Mouse (Mus musculus): Measurements from ENCODE around the gene Ache. TPM values are rescaled to one million over a fixed set of nuclear protein-coding genes. Genes with fewer than 3 reads are reported as not detected.

Ache gene
- polyA plus RNA-seq, 1 experiment from 2014 or later: 3.0 TPM

DNA sequence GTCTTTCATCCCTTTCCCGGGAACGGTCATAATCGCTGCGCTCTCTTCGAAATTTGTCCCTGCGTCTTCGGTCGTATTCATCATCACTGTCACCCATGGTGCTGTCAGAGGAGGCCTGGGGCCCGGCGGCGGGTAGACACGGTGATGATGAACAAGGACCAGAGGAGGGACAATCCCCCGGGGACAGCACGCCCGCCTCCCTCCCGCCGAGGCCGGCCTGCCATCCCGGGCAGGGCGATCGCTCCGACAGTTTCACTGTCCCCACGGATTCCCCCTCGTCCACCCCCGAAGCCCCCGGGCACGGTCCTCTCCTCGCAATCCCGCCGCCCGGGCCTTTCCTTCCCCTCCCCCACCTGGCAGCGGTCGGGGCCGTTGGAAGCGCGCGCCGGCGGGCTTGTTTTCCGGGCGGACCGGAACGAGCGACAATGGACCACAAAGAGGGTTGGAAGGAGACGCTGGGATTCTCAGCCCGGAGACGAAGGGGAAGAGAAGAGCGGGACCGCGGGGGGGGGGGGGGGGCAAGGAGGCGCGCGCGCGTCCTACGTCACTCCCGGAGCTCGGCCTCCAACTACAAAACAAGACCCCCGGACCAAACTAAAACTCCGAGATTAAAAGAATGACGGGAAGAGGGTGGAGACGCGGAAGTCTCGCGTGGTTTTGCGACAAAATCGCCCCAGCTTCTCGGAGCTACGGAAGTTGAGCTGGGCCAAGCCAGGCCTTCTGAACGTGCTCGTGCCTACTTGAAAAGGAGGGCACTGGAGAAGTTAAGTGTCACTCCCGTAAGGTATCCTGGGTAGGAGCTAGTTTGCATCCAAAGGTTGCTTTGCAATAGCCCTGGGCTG, 20.0 kb downstream of the Ache start, which contains the start of gene Srrt:
TSS of gene Srrt (minus strand) at position 604 of the 842 bp plus-strand sequence.
- peak; percentile 88 for ATAC-seq (ENCODE audit: low FRiP score, low TSS enrichment)
- peaks cover 54% of the 10 kb centered on the region for H3K36me3 ChIP-seq (ENCODE audit: insufficient read depth, low read length)
- WGBS: under 1% methylated on average over 61 of the region's 72 CpGs
- peak within 1 kb of the TSS; percentile 94 for H3K4me3 ChIP-seq (ENCODE audit: low read length)
- peak within 1 kb of the TSS; percentile 97 for H3K27ac ChIP-seq (ENCODE audit: low read length)
- H3K4me1 ChIP-seq (ENCODE audit: insufficient read depth, low read length): peaks cover 35% of the 10 kb centered on the region
- peak within 1 kb of the TSS; percentile 67 for H3K4me2 ChIP-seq (replicated peaks; ENCODE audit: low read depth, low read length)
- no peaks in the 10 kb centered on the region for H3K9me3 ChIP-seq (ENCODE audit: low read length)
- H3K27me3 ChIP-seq (ENCODE audit: insufficient read depth, low read length): no peaks in the 10 kb centered on the region
- H3K9ac ChIP-seq (replicated peaks; ENCODE audit: low read length): peak within 1 kb of the TSS; percentile 99

DNA sequence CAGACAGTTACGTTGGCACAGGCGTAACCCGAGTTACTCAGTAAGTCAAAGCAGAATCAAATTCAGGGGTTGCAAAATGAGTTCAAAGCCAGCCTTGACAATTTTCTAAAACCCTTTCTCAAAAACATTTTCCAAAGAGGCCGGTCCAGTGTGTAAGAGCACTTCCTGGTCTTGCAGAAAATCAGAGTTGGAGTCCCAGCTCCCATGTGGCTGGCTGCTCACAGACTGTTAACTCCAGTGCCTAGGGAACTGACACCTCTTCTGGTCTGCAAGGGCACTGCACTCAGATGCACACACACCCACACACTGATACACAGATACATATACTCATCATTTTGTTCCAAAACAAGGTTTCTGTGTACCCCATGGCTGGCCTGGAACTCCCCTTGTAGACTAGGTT, 21.0 kb downstream of the Ache start:
- Histone ChIP-seq H3K27me3 (ENCODE audit: insufficient read depth, low read length) (no peaks in the 10 kb centered on the region), H3K27ac (ENCODE audit: low read length) (peak overlapping the region; percentile 97), H3K9me3 (ENCODE audit: low read length) (no peaks in the 10 kb centered on the region), H3K4me1 (ENCODE audit: insufficient read depth, low read length) (peaks cover 44% of the 10 kb centered on the region), H3K9ac (replicated peaks; ENCODE audit: low read length) (peak overlapping the region; percentile 99), H3K4me3 (ENCODE audit: low read length) (peak overlapping the region; percentile 94), H3K36me3 (ENCODE audit: insufficient read depth, low read length) (peaks cover 44% of the 10 kb centered on the region), H3K4me2 (replicated peaks; ENCODE audit: low read depth, low read length) (peak overlapping the region; percentile 51)
- ATAC-seq (ENCODE audit: low FRiP score, low TSS enrichment): no peak
- WGBS: 95% methylated on average over 4 of the region's 4 CpGs

DNA sequence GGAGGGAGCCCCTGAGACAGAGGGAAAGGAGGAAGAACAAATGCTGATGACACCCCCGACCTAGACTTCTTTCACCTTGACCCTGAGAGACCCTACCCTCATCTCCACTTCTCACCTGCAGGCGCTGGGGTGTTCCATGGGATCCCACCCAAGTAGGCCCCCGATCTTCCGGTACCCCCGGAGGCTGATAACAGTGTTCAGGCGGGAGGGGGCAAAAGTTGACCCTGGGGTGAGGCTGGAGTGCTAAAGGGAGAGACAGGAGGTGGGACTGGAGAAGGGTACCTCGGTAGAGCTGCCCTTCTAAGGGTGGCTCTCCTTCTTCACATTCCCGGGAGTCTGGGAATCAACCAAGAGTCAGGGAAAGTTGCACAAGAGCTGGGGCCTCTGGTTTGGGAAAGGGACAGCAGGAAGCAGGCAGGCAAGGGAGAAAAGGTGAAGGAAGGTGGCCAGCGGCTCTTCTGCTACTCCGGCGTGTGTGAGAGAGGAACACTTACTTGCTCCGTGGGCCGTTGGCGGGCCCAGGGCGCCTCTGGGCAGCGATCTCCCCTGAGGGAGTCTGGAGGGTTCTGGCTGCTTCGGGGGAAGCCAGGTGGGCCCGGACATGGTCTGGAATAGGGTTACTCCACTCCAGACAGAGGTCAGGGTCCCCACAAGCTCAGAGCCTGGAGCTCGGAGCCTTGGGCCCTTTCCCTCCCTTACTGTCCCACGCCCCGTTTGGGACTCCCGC, 26.3 kb downstream of the Ache start:
- ATAC-seq (ENCODE audit: low FRiP score, low TSS enrichment): peak; percentile 67
- Histone ChIP-seq H3K9me3 (ENCODE audit: low read length) (no peaks in the 10 kb centered on the region), H3K36me3 (ENCODE audit: insufficient read depth, low read length) (peaks cover 32% of the 10 kb centered on the region), H3K4me2 (replicated peaks; ENCODE audit: low read depth, low read length) (peak overlapping the region; percentile 91), H3K9ac (replicated peaks; ENCODE audit: low read length) (peak overlapping the region; percentile 95), H3K4me1 (ENCODE audit: insufficient read depth, low read length) (peaks cover 29% of the 10 kb centered on the region), H3K27ac (ENCODE audit: low read length) (peak overlapping the region; percentile 89), H3K27me3 (ENCODE audit: insufficient read depth, low read length) (no peaks in the 10 kb centered on the region), H3K4me3 (ENCODE audit: low read length) (peak overlapping the region; percentile 80)
- 1% methylated on average over 22 of the region's 22 CpGs for WGBS

- WGBS: 17% methylated on average over 30 of the region's 30 CpGs
- H3K36me3 ChIP-seq (ENCODE audit: insufficient read depth, low read length): peaks cover 24% of the 10 kb centered on the region
- no peaks in the 10 kb centered on the region for H3K27me3 ChIP-seq (ENCODE audit: insufficient read depth, low read length)
- H3K4me2 ChIP-seq (replicated peaks; ENCODE audit: low read depth, low read length): peak within 1 kb of the TSS; percentile 91
- peak within 1 kb of the TSS; percentile 89 for H3K27ac ChIP-seq (ENCODE audit: low read length)
- H3K4me3 ChIP-seq (ENCODE audit: low read length): peak within 1 kb of the TSS; percentile 80
- H3K9me3 ChIP-seq (ENCODE audit: low read length): no peaks in the 10 kb centered on the region
- H3K9ac ChIP-seq (replicated peaks; ENCODE audit: low read length): peak within 1 kb of the TSS; percentile 95
- H3K4me1 ChIP-seq (ENCODE audit: insufficient read depth, low read length): peaks cover 29% of the 10 kb centered on the region
- ATAC-seq (ENCODE audit: low FRiP score, low TSS enrichment): peak; percentile 94
These were observed 27.1 kb downstream of the Ache start, which contains the start of gene Trip6 for GRCm38 (mm10) chr5:137314193-137315083. Trip6 (minus strand) TSS chr5:137314404.

DNA sequence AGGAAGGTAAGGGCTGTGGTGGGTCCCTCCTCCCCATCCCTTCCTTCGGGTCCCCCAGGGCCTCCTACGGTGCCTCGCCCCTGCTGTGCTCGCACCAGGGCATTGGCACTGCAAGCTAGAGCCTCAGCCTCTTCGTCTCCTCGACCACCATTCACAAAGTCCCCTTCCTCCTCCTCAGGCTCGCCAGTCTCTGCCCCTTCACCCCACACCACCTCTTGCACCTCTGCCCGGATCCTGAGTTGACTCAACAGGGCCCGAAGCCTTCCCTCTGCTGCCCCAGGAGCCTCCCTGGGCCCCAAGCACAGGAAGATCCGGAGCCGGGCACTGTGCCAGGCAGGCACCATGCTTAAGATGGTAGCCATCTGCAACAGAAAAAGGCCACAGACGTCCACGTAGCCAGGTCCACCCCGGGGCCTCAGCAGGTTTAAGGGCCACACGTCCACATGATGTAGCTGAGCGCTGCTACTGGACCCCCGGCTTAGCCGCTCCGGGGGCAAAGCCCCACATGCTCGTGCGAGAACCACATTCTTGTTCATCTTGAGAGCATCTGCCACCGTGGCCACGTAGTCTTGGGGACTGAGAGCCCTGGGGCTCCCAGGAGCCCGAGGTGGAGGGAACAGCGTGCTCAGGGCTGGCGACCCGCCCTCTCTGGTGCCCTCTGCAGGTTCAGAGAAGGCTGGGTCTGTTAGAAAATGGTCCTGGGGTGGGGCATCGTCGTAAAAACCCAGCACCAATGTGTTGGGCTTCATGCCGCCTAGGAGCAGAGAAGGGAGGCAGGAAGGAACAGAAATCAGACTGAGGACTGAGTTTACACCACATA, 28.0 kb downstream of the Ache start:
- no peak for ATAC-seq (ENCODE audit: low FRiP score, low TSS enrichment)
- peak overlapping the region; percentile 91; the same call in 1 of the 2 replicates for H3K4me2 ChIP-seq (replicated peaks; ENCODE audit: low read depth, low read length)
- no peaks in the 10 kb centered on the region for H3K9me3 ChIP-seq (ENCODE audit: low read length)
- H3K4me1 ChIP-seq (ENCODE audit: insufficient read depth, low read length): peaks cover 29% of the 10 kb centered on the region
- 43% methylated on average over 30 of the region's 30 CpGs for WGBS
- H3K4me3 ChIP-seq (ENCODE audit: low read length): no peak overlapping the region
- peaks cover 21% of the 10 kb centered on the region for H3K36me3 ChIP-seq (ENCODE audit: insufficient read depth, low read length)
- peak overlapping the region; percentile 95 for H3K9ac ChIP-seq (replicated peaks; ENCODE audit: low read length)
- H3K27me3 ChIP-seq (ENCODE audit: insufficient read depth, low read length): no peaks in the 10 kb centered on the region
- H3K27ac ChIP-seq (ENCODE audit: low read length): peak overlapping the region; percentile 89

DNA sequence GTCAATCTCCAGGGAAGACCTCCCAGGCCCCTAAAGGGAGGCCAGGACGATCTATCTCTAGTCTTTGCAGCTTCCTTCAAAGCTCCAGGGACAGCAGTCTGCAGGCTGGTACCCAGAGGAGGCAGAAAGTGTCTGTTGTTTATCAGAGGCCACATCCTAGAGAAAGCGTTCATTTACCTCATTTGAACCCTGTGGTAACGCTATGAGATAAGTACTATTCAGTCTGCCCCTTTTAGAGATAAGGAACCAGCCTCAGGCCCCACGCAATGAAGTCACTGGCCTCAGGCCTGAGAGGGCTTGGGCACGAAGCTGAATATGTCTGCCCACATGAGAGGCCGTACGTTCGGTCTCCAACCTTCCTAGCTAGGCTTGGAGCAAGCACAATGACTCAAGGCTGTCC, 30.0 kb downstream of the Ache start:
- 87% methylated on average over 8 of the region's 8 CpGs for WGBS
- Histone ChIP-seq H3K4me2 (replicated peaks; ENCODE audit: low read depth, low read length) (no peak overlapping the region), H3K9me3 (ENCODE audit: low read length) (no peaks in the 10 kb centered on the region), H3K4me1 (ENCODE audit: insufficient read depth, low read length) (peaks cover 24% of the 10 kb centered on the region), H3K4me3 (ENCODE audit: low read length) (no peak overlapping the region), H3K27me3 (ENCODE audit: insufficient read depth, low read length) (no peaks in the 10 kb centered on the region), H3K27ac (ENCODE audit: low read length) (no peak overlapping the region), H3K36me3 (ENCODE audit: insufficient read depth, low read length) (peaks cover 12% of the 10 kb centered on the region), H3K9ac (replicated peaks; ENCODE audit: low read length) (no peak overlapping the region)
- no peak for ATAC-seq (ENCODE audit: low FRiP score, low TSS enrichment)

GRCm38 (mm10) chr5:137318570-137318969, 31.3 kb downstream of the Ache start:
- Histone ChIP-seq H3K4me3 (ENCODE audit: low read length) (no peak overlapping the region), H3K27ac (ENCODE audit: low read length) (no peak overlapping the region), H3K36me3 (ENCODE audit: insufficient read depth, low read length) (peaks cover 16% of the 10 kb centered on the region), H3K27me3 (ENCODE audit: insufficient read depth, low read length) (no peaks in the 10 kb centered on the region), H3K4me2 (replicated peaks; ENCODE audit: low read depth, low read length) (no peak overlapping the region), H3K4me1 (ENCODE audit: insufficient read depth, low read length) (peaks cover 16% of the 10 kb centered on the region), H3K9me3 (ENCODE audit: low read length) (no peaks in the 10 kb centered on the region), H3K9ac (replicated peaks; ENCODE audit: low read length) (no peak overlapping the region)
- WGBS: 59% methylated on average over 1 of the region's 1 CpGs
- ATAC-seq (ENCODE audit: low FRiP score, low TSS enrichment): no peak

- Histone ChIP-seq H3K4me3 (ENCODE audit: low read length) (no peak overlapping the region), H3K36me3 (ENCODE audit: insufficient read depth, low read length) (peaks cover 23% of the 10 kb centered on the region), H3K4me1 (ENCODE audit: insufficient read depth, low read length) (no peaks in the 10 kb centered on the region), H3K4me2 (replicated peaks; ENCODE audit: low read depth, low read length) (no peak overlapping the region), H3K27ac (ENCODE audit: low read length) (no peak overlapping the region), H3K9ac (replicated peaks; ENCODE audit: low read length) (no peak overlapping the region), H3K9me3 (ENCODE audit: low read length) (no peaks in the 10 kb centered on the region), H3K27me3 (ENCODE audit: insufficient read depth, low read length) (no peaks in the 10 kb centered on the region)
- no peak for ATAC-seq (ENCODE audit: low FRiP score, low TSS enrichment)
- 94% methylated on average over 3 of the region's 3 CpGs for WGBS
These were observed 33.7 kb downstream of the Ache start for GRCm38 (mm10) chr5:137320996-137321395.

Measured in kidney, embryonic 16.5 days (tissue).